8 mouse cellular contexts compared by ENCODE assay signal in genomic region chr13:54758045-54758755, GRCm38 (mm10). TPM values are rescaled to one million over a fixed set of nuclear protein-coding genes. Genes with fewer than 3 reads are reported as not detected.
A peak's percentile ranks its signal among the peaks of the same experiment; 100 is the strongest.
DNase-seq lines count a peak whose midpoint lies in the region; ATAC-seq and TF ChIP-seq lines count a peak whose summit lies in the region.

No protein-coding gene starts in this region.

- H3K9ac ChIP-seq in hindbrain, postnatal 0 days (replicated peaks; ENCODE audit: low read length), result peak overlapping the region; percentile 46

- H3K36me3 ChIP-seq in hindbrain, postnatal 0 days (ENCODE audit: insufficient read depth, low read length), result no peaks in the 10 kb centered on the region

- WGBS in hindbrain, postnatal 0 days, result under 1% methylated on average over 43 of the region's 43 CpGs

- no peaks in the 10 kb centered on the region for H3K27me3 ChIP-seq in hindbrain, postnatal 0 days (ENCODE audit: insufficient read depth, low read length)

- H3K9me3 ChIP-seq in hindbrain, postnatal 0 days (ENCODE audit: low read length), result no peaks in the 10 kb centered on the region

- H3K4me3 ChIP-seq in cortical plate, adult 2 months (ENCODE audit: insufficient read depth, low read length), result peak overlapping the region; percentile 13
- peak overlapping the region; percentile 38 for H3K4me3 ChIP-seq in hindbrain, postnatal 0 days (ENCODE audit: low read length)
- peak overlapping the region; percentile 40 for H3K4me3 ChIP-seq in left cerebral cortex, adult 2 months

- peak; percentile 81 for TF ChIP-seq CTCF in cortical plate, adult 2 months (IDR thresholded peaks at IDR 0.05; ENCODE audit: extremely low read depth, insufficient read depth, low read length)
- TF ChIP-seq CTCF in hindbrain, postnatal 0 days (IDR thresholded peaks at IDR 0.05; ENCODE audit: low read depth), result peak; percentile 95
- peak; percentile 70 for TF ChIP-seq CTCF in left cerebral cortex, adult 2 months (IDR thresholded peaks at IDR 0.05)

- H3K4me2 ChIP-seq in hindbrain, postnatal 0 days (ENCODE audit: low read depth, low read length), result peak overlapping the region; percentile 56

- peak; percentile 83 to 93 for DNase-seq in adrenal gland, adult (ENCODE audit: inconsistent age in 2 of 2, low spot score in 1 of 2)
- peak; percentile 57 to 69 for DNase-seq in gastrocnemius, adult 8-10 months (ENCODE audit: low spot score in 2 of 2)
- DNase-seq in hindbrain, postnatal 0 days (ENCODE audit: low spot score), result peak; percentile 97
- DNase-seq in left cerebral cortex, adult 2 months (ENCODE audit: extremely low spot score in 1 of 2, low spot score in 2 of 2), result peak; percentile 88 to 90
- peak; percentile 84 to 90 for DNase-seq in lung, postnatal 4 days
- DNase-seq in retina, postnatal 1 day, result peak; percentile 96
- peak; percentile 37 for DNase-seq in urinary bladder, postnatal 10 days (ENCODE audit: low spot score)

- intact Hi-C loops in left cerebral cortex, adult 2 months (cut with DNase I), result loop anchor here (2.0 kb wide), 2 partner anchors 37 to 41 kb away; no protein-coding TSS in a partner anchor

- ATAC-seq in hindbrain, postnatal 0 days, result peak; percentile 88

- peak overlapping the region; percentile 85 for H3K27ac ChIP-seq in cortical plate, adult 2 months (ENCODE audit: insufficient read depth, low read length)
- H3K27ac ChIP-seq in hindbrain, postnatal 0 days, result peak overlapping the region; percentile 92
- peak overlapping the region; percentile 93 for H3K27ac ChIP-seq in left cerebral cortex, adult 2 months

- peaks cover 24% of the 10 kb centered on the region for H3K4me1 ChIP-seq in cortical plate, adult 2 months (ENCODE audit: control insufficient read depth, insufficient read depth, low read length)
- peaks cover 32% of the 10 kb centered on the region for H3K4me1 ChIP-seq in hindbrain, postnatal 0 days (ENCODE audit: insufficient read depth, low read length)

- TF ChIP-seq POLR2A in cortical plate, adult 2 months (IDR thresholded peaks at IDR 0.05; ENCODE audit: extremely low read depth, insufficient read depth, low read length), result peak; percentile 89

RNA-seq across cellular contexts. Expression of gene Sncb, which starts 8.2 kb away (rescaled TPM):
- 734 and 773 TPM in 2 replicates for polyA plus RNA-seq in cortical plate, adult 2 months (2012; rRNA removed)
- under 1 TPM in 1 of 4 experiments, not detected in 3; 0.24 TPM for total RNA-seq in gastrocnemius, adult 8-10 months (2022)
- total RNA-seq in hindbrain, postnatal 0 days (2014; rRNA removed), result 96.8 and 111 TPM in 2 replicates
- polyA plus RNA-seq in hindbrain, postnatal 0 days (2015; fragmentation: Nextera tagmentation; extraction: Ambion mirVana), result 202 and 222 TPM in 2 replicates
- total RNA-seq in left cerebral cortex, adult 2 months (2021), result 100 to 1,000 TPM; 869 to 881 TPM

RNA-seq across cellular contexts. Expression of gene Gprin1, which starts 8.5 kb away (rescaled TPM):
- polyA plus RNA-seq in cortical plate, adult 2 months (2012; rRNA removed), result 57.2 and 62.1 TPM in 2 replicates
- total RNA-seq in gastrocnemius, adult 8-10 months (2022), result under 1 TPM in 2 of 4 experiments, not detected in 2; 0.05 to 0.07 TPM
- total RNA-seq in hindbrain, postnatal 0 days (2014; rRNA removed), result 146 and 153 TPM in 2 replicates
- 18.3 and 19.9 TPM in 2 replicates for polyA plus RNA-seq in hindbrain, postnatal 0 days (2015; fragmentation: Nextera tagmentation; extraction: Ambion mirVana)
- 100 to 1,000 TPM; 128 to 130 TPM for total RNA-seq in left cerebral cortex, adult 2 months (2021)

RNA-seq across cellular contexts. Expression of gene Eif4e1b, which starts 25.6 kb away (rescaled TPM):
- not detected in 2 replicates for polyA plus RNA-seq in cortical plate, adult 2 months (2012; rRNA removed)
- not detected for total RNA-seq in gastrocnemius, adult 8-10 months (2022)
- total RNA-seq in hindbrain, postnatal 0 days (2014; rRNA removed), result not detected in 2 replicates
- polyA plus RNA-seq in hindbrain, postnatal 0 days (2015; fragmentation: Nextera tagmentation; extraction: Ambion mirVana), result not detected in 2 replicates
- not detected for total RNA-seq in left cerebral cortex, adult 2 months (2021)

RNA-seq across cellular contexts. Expression of gene Tspan17, which starts 31.0 kb away (rescaled TPM):
- polyA plus RNA-seq in cortical plate, adult 2 months (2012; rRNA removed), result 75.7 and 78.9 TPM in 2 replicates
- 10 to 100 TPM; 15.5 to 26.0 (median 20.5) TPM for total RNA-seq in gastrocnemius, adult 8-10 months (2022)
- total RNA-seq in hindbrain, postnatal 0 days (2014; rRNA removed), result 53.2 and 60.5 TPM in 2 replicates
- 143 and 153 TPM in 2 replicates for polyA plus RNA-seq in hindbrain, postnatal 0 days (2015; fragmentation: Nextera tagmentation; extraction: Ambion mirVana)
- 10 to 100 TPM; 91.7 to 95.3 TPM for total RNA-seq in left cerebral cortex, adult 2 months (2021)

RNA-seq across cellular contexts. Expression of gene Cdhr2, which starts 56.9 kb away (rescaled TPM):
- 0.25 and 0.29 TPM in 2 replicates for polyA plus RNA-seq in cortical plate, adult 2 months (2012; rRNA removed)
- not detected for total RNA-seq in gastrocnemius, adult 8-10 months (2022)
- total RNA-seq in hindbrain, postnatal 0 days (2014; rRNA removed), result 0.22 and 0.37 TPM in 2 replicates
- 0.35 and 0.41 TPM in 2 replicates for polyA plus RNA-seq in hindbrain, postnatal 0 days (2015; fragmentation: Nextera tagmentation; extraction: Ambion mirVana)
- total RNA-seq in left cerebral cortex, adult 2 months (2021), result under 1 TPM; 0.16 to 0.45 TPM

Comparison
In these comparisons a context has a peak if more than half of its experiments do, and no peak if none do; other contexts are left out.
1. Peak in every context shown above with its lines: DNase-seq, ATAC-seq, H3K4me3 ChIP-seq and H3K27ac ChIP-seq.
2. DNase-seq: peak in every context shown above with its lines; median percentile 97 in hindbrain, postnatal 0 days; 96 in retina, postnatal 1 day; 89 in left cerebral cortex, adult 2 months; 88 in adrenal gland, adult; 87 in lung, postnatal 4 days; 63 in gastrocnemius, adult 8-10 months; 37 in urinary bladder, postnatal 10 days.
3. RNA of gene Sncb, which starts 8.2 kb away (total RNA-seq): 869 to 881 TPM in left cerebral cortex, adult 2 months and 96.8 to 111 TPM in hindbrain, postnatal 0 days; 0.24 TPM in gastrocnemius, adult 8-10 months; every median in the first group is over 10 times any median in the second.
4. RNA of gene Gprin1, which starts 8.5 kb away (total RNA-seq): 146 to 153 TPM in hindbrain, postnatal 0 days and 128 to 130 TPM in left cerebral cortex, adult 2 months; 0.05 to 0.07 TPM in gastrocnemius, adult 8-10 months; every median in the first group is over 100 times any median in the second.